Mouse (Mus musculus): ENCODE results near the gene Dnaja2. TPM values are rescaled to one million over a fixed set of nuclear protein-coding genes. Genes with fewer than 3 reads are reported as not detected.

The Dnaja2 gene
- polyA plus RNA-seq, 1 experiment from 2014 or later = 169 TPM

- Histone ChIP-seq H3K4me3 (replicated peaks) (no peak overlapping the region), H3K27ac (no peak overlapping the region), H3K36me3 (peaks cover 49% of the 10 kb centered on the region), H3K4me2 (no peak overlapping the region), H3K4me1 (replicated peaks) (peaks cover 23% of the 10 kb centered on the region), H3K9me3 (no peaks in the 10 kb centered on the region), H3K9ac (replicated peaks) (no peak overlapping the region), H3K27me3 (no peaks in the 10 kb centered on the region)
- WGBS = 90% methylated on average over 10 of the region's 10 CpGs
- no peak for ATAC-seq (ENCODE audit: insufficient number of reproducible peaks, insufficient read depth, low FRiP score, low TSS enrichment, low read depth)
Observed at GRCm38 (mm10) chr8:85500460-85500859, 54.7 kb downstream of the Dnaja2 start.

- no peak overlapping the region for H3K4me2 ChIP-seq
- no peak overlapping the region for H3K4me3 ChIP-seq (replicated peaks)
- no peaks in the 10 kb centered on the region for H3K9me3 ChIP-seq
- WGBS = 11% methylated on average over 2 of the region's 2 CpGs
- no peak overlapping the region for H3K9ac ChIP-seq (replicated peaks)
- H3K36me3 ChIP-seq = peaks cover 32% of the 10 kb centered on the region
- no peaks in the 10 kb centered on the region for H3K27me3 ChIP-seq
- ATAC-seq (ENCODE audit: insufficient number of reproducible peaks, insufficient read depth, low FRiP score, low TSS enrichment, low read depth) = no peak
- H3K4me1 ChIP-seq (replicated peaks) = peaks cover 37% of the 10 kb centered on the region
- H3K27ac ChIP-seq = no peak overlapping the region
Observed at GRCm38 (mm10) chr8:85498577-85498976, 56.6 kb downstream of the Dnaja2 start.

GRCm38 (mm10) chr8:85496778-85497177 is 58.4 kb downstream of the Dnaja2 start:
- H3K27ac ChIP-seq = no peak overlapping the region
- no peak overlapping the region for H3K9ac ChIP-seq (replicated peaks)
- WGBS = 90% methylated on average over 4 of the region's 4 CpGs
- no peak for ATAC-seq (ENCODE audit: insufficient number of reproducible peaks, insufficient read depth, low FRiP score, low TSS enrichment, low read depth)
- no peaks in the 10 kb centered on the region for H3K27me3 ChIP-seq
- no peaks in the 10 kb centered on the region for H3K9me3 ChIP-seq
- H3K36me3 ChIP-seq = peaks cover 19% of the 10 kb centered on the region; the same call in 1 of the 2 replicates
- H3K4me3 ChIP-seq (replicated peaks) = no peak overlapping the region
- H3K4me2 ChIP-seq = no peak overlapping the region
- peaks cover 31% of the 10 kb centered on the region for H3K4me1 ChIP-seq (replicated peaks)

- Histone ChIP-seq H3K9me3 (no peaks in the 10 kb centered on the region), H3K27me3 (no peaks in the 10 kb centered on the region), H3K27ac (no peak overlapping the region), H3K4me1 (replicated peaks) (peaks cover 32% of the 10 kb centered on the region), H3K4me2 (no peak overlapping the region), H3K9ac (replicated peaks) (no peak overlapping the region), H3K36me3 (peaks cover 16% of the 10 kb centered on the region; the same call in 1 of the 2 replicates), H3K4me3 (replicated peaks) (no peak overlapping the region)
- no peak for ATAC-seq (ENCODE audit: insufficient number of reproducible peaks, insufficient read depth, low FRiP score, low TSS enrichment, low read depth)
- WGBS = 85% methylated on average over 5 of the region's 5 CpGs
Observed at GRCm38 (mm10) chr8:85496125-85496524, 59.0 kb downstream of the Dnaja2 start.

- Histone ChIP-seq H3K4me1 (replicated peaks) (peaks cover 21% of the 10 kb centered on the region), H3K4me3 (replicated peaks) (peak overlapping the region; percentile 79), H3K4me2 (peak overlapping the region; percentile 82), H3K36me3 (peaks cover 7% of the 10 kb centered on the region; the same call in 1 of the 2 replicates), H3K27me3 (no peaks in the 10 kb centered on the region), H3K9ac (replicated peaks) (peak overlapping the region; percentile 90), H3K9me3 (no peaks in the 10 kb centered on the region), H3K27ac (peak overlapping the region; percentile 62; the same call in 1 of the 2 replicates)
- WGBS = 6% methylated on average over 49 of the region's 49 CpGs
- peak; percentile 8; the same call in 1 of the 2 replicates for ATAC-seq (ENCODE audit: insufficient number of reproducible peaks, insufficient read depth, low FRiP score, low TSS enrichment, low read depth)
Observed at GRCm38 (mm10) chr8:85492940-85493931, 61.9 kb downstream of the Dnaja2 start.

GRCm38 (mm10) chr8:85492125-85492875 is 62.8 kb downstream of the Dnaja2 start, which contains the start of gene Gpt2:
Gpt2 (plus strand) TSS chr8:85492576.
- ATAC-seq (ENCODE audit: insufficient number of reproducible peaks, insufficient read depth, low FRiP score, low TSS enrichment, low read depth) = peak; percentile 99
- peak within 1 kb of the TSS; percentile 82 for H3K4me2 ChIP-seq
- H3K9ac ChIP-seq (replicated peaks) = peak within 1 kb of the TSS; percentile 90
- H3K27me3 ChIP-seq = no peaks in the 10 kb centered on the region
- under 1% methylated on average over 41 of the region's 41 CpGs for WGBS
- H3K4me1 ChIP-seq (replicated peaks) = peaks cover 21% of the 10 kb centered on the region
- H3K27ac ChIP-seq = peak within 1 kb of the TSS; percentile 80
- H3K4me3 ChIP-seq (replicated peaks) = peak within 1 kb of the TSS; percentile 79
- no peaks in the 10 kb centered on the region for H3K9me3 ChIP-seq
- H3K36me3 ChIP-seq = peaks cover 7% of the 10 kb centered on the region; the same call in 1 of the 2 replicates

GRCm38 (mm10) chr8:85489546-85489945 is 65.6 kb downstream of the Dnaja2 start:
- no peak overlapping the region for H3K9ac ChIP-seq (replicated peaks)
- no peak overlapping the region for H3K4me2 ChIP-seq
- H3K9me3 ChIP-seq = no peaks in the 10 kb centered on the region
- WGBS = 93% methylated on average over 8 of the region's 8 CpGs
- H3K36me3 ChIP-seq = no peaks in the 10 kb centered on the region
- no peak overlapping the region for H3K4me3 ChIP-seq (replicated peaks)
- no peaks in the 10 kb centered on the region for H3K27me3 ChIP-seq
- no peak for ATAC-seq (ENCODE audit: insufficient number of reproducible peaks, insufficient read depth, low FRiP score, low TSS enrichment, low read depth)
- peaks cover 15% of the 10 kb centered on the region for H3K4me1 ChIP-seq (replicated peaks)
- H3K27ac ChIP-seq = no peak overlapping the region

- Histone ChIP-seq H3K9ac (replicated peaks) (no peak overlapping the region), H3K36me3 (no peaks in the 10 kb centered on the region), H3K4me2 (no peak overlapping the region), H3K27me3 (no peaks in the 10 kb centered on the region), H3K27ac (no peak overlapping the region), H3K4me1 (replicated peaks) (peaks cover 8% of the 10 kb centered on the region), H3K4me3 (replicated peaks) (no peak overlapping the region), H3K9me3 (no peaks in the 10 kb centered on the region)
- ATAC-seq (ENCODE audit: insufficient number of reproducible peaks, insufficient read depth, low FRiP score, low TSS enrichment, low read depth) = no peak
Observed at GRCm38 (mm10) chr8:85488631-85489030, 66.5 kb downstream of the Dnaja2 start.

GRCm38 (mm10) chr8:85487906-85488620 is 67.1 kb downstream of the Dnaja2 start:
- H3K4me3 ChIP-seq (replicated peaks) = no peak overlapping the region
- 83% methylated on average over 20 of the region's 20 CpGs for WGBS
- no peaks in the 10 kb centered on the region for H3K9me3 ChIP-seq
- no peak for ATAC-seq (ENCODE audit: insufficient number of reproducible peaks, insufficient read depth, low FRiP score, low TSS enrichment, low read depth)
- peaks cover 2% of the 10 kb centered on the region; the same call in 1 of the 2 replicates for H3K4me1 ChIP-seq (replicated peaks)
- no peak overlapping the region for H3K9ac ChIP-seq (replicated peaks)
- H3K27ac ChIP-seq = no peak overlapping the region
- H3K36me3 ChIP-seq = no peaks in the 10 kb centered on the region
- H3K27me3 ChIP-seq = no peaks in the 10 kb centered on the region
- H3K4me2 ChIP-seq = no peak overlapping the region
